Mouse (Mus musculus): ENCODE results near the gene Serf2. TPM values are rescaled to one million over a fixed set of nuclear protein-coding genes. Genes with fewer than 3 reads are reported as not detected.

Gene Serf2
- 100 to 1,000 TPM; 407 to 422 TPM for total RNA-seq (2021)

DNA sequence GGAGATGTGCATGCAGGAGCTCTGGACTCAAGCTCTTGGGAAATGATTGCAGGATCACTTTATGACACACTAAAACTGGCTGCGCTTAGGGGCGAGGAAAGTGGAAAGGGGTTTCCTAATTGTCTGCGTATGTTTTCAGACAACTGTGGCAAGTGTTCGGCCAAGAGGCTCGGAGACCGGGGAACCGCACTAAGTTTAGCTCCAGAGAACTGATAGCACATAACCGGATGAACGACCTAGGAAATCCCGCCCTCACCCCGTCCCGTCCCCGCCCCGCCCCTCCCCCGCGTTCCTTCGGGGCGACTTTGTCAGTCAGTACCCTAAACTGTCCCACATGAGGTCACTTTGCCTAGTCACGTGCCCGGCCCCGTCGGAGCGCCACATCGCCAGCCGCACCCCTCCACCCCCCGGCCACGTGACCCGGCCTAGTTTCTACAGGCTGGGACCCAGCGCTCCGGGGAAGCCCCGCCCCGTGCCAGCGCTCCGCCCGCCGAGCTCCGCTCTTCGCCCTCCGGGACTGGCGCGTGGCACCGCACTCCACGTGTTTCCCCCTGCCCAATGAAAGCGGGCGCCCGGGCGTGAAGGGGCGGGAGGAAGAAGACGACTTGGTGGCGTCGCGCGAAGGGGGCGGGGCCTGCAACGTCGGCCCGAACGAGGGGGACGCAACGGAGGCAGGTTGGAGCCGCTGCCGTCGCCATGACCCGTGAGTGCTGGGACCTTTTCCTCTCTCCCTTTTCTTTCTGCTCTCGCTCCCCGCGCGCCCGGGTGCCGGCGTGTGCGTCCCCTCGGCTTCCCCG, at the start of gene Serf2:
Gene Serf2, plus strand, starts transcription at position 457 of the 797 bp plus-strand sequence.
- intact Hi-C loops (cut with DNase I), result no loop called here
- DNase-seq, result peak; percentile 100

- no peak for DNase-seq
- intact Hi-C loops (cut with DNase I), result no loop called here
Measured at GRCm38 (mm10) chr2:121403296-121403695, 45.7 kb upstream of the Serf2 start.

- peak in 1 of 2 experiments; percentile 40 for DNase-seq
Measured at GRCm38 (mm10) chr2:121408160-121408559, 40.8 kb upstream of the Serf2 start.

DNA sequence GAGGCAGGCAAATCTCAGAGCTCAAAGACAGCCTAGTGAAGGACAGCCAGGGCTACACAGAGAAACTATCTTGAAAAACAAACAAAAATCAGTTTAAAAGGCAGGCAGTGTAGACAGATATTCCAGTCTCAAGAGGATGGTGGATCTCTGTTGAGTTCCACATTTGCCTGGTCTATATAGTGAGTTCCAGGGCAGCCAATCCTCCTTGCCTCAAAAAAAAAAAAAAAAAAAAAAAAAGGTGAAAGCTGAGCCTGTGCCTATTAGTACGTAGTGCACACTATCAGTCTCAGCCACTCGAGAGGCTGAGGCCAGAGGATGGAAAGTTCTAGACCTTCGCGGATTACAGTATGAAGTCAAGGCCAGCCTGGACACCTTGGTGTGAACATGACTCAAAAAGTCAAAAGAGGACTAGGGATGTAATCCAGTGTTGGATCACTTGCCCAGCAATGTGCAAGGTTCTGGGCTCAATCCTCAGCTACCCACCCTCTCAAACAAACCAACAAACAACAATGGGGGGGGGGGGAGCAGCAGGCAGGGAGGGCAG, 36.1 kb upstream of the Serf2 start:
- no peak for DNase-seq
- intact Hi-C loops (cut with DNase I), result no loop called here

More at GRCm38 (mm10) chr2:121408160-121408559, 40.8 kb upstream of the Serf2 start:
- intact Hi-C loops (cut with DNase I), result no loop called here

DNA sequence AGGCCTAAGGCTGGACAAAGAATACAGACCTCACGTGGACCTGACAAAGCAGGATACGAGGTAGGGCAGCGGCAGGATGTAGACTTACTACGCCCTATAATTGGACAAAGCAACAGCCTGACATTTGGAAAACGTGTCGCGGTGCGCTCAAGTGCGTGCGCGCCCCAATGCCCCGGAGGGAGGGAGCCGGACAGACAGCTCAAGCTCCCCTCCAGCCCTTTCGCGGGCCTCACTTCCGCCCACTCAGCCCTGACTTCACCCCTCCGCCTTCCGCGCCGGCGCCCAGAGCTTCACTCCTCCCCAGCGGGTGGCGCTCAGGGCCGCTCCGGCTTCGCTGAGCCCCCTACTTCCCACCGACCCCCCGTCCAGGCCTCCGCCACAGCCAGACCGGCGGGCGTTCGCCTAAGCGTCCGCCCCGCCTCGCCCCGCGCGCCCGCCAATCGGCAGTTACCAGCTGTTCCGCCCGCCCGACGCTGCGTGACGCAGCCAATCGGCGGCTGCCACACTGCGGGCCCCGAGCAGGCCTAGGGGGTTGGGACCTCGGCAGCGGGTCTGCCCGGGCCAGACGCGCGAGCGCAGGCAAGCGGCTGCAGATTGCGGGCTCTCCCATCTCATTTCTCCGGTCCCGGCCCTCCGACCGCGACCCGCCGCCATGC, 35.5 kb upstream of the Serf2 start, which contains the start of the genes Pdia3 and Catsper2:
Gene Pdia3, plus strand, starts transcription at position 389 of the 656 bp plus-strand sequence.
Gene Catsper2, minus strand, starts transcription at position 406 of the 656 bp plus-strand sequence.
- peak; percentile 97 to 98 for DNase-seq
- intact Hi-C loops (cut with DNase I), result no loop called here

DNA sequence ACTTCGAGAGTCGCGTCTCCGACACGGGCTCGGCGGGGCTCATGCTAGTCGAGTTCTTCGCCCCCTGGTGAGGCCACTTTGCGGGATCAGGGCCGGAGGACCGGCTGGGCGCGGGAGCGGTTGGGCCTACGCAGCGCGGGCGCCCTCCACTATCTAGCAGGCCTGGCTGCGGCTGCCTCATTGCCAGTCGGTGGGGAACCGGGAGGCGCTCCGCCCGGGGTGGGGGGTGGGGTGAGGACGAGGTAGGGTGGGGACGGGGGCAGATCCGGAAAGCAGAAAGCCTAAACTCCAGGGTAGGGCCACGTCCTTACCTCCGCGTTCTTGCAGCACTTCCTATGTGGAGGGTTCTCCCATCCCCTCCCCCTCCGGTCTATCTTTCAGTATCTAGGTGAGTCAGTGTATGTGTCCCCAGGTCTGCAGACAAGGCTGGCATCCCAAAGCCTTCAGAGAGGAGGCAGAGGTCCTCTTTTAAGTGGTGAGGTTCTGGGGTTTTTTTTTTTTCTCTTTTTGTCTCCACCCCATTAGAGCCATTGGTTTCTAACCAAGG, 34.8 kb upstream of the Serf2 start:
- DNase-seq, result peak; percentile 48 to 58
- intact Hi-C loops (cut with DNase I), result no loop called here

GRCm38 (mm10) chr2:121415103-121415502, 33.9 kb upstream of the Serf2 start:
- intact Hi-C loops (cut with DNase I), result no loop called here
- DNase-seq, result no peak

DNA sequence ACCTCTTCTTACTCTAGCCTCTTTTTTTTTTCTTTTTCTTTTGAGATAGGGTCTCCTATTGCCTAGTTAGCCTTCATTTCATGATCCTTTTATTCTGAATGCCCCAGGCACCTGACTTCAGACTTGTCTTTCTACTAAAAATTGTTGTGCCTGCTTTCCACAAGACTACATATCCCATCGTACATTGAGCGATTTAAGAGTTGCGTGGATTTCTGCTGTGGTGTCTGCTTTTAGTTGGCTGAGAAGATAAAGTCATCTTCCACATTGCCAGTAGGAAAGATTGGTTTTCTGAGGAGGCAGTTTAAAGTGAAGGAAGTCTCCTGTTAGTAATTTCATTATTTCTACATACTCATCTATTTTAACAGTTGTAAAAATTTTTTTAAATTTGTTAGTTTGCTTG, 33.4 kb upstream of the Serf2 start:
- intact Hi-C loops (cut with DNase I), result no loop called here
- no peak for DNase-seq

GRCm38 (mm10) chr2:121416356-121416755, 32.6 kb upstream of the Serf2 start:
- intact Hi-C loops (cut with DNase I), result no loop called here
- no peak for DNase-seq

GRCm38 (mm10) chr2:121418476-121418875, 30.5 kb upstream of the Serf2 start:
- intact Hi-C loops (cut with DNase I), result no loop called here
- DNase-seq, result no peak

GRCm38 (mm10) chr2:121423166-121423565, 25.8 kb upstream of the Serf2 start:
- intact Hi-C loops (cut with DNase I), result no loop called here
- DNase-seq, result no peak

GRCm38 (mm10) chr2:121425890-121426289, 23.1 kb upstream of the Serf2 start:
- intact Hi-C loops (cut with DNase I), result no loop called here
- DNase-seq, result no peak

- intact Hi-C loops (cut with DNase I), result no loop called here
- peak in 1 of 2 experiments; percentile 42 for DNase-seq
Measured at GRCm38 (mm10) chr2:121434854-121435253, 14.1 kb upstream of the Serf2 start.

- no peak for DNase-seq
- intact Hi-C loops (cut with DNase I), result no loop called here
Measured at GRCm38 (mm10) chr2:121439746-121440145, 9.2 kb upstream of the Serf2 start.

- intact Hi-C loops (cut with DNase I), result no loop called here
- no peak for DNase-seq
Measured at GRCm38 (mm10) chr2:121440834-121441605, 8.0 kb upstream of the Serf2 start.

DNA sequence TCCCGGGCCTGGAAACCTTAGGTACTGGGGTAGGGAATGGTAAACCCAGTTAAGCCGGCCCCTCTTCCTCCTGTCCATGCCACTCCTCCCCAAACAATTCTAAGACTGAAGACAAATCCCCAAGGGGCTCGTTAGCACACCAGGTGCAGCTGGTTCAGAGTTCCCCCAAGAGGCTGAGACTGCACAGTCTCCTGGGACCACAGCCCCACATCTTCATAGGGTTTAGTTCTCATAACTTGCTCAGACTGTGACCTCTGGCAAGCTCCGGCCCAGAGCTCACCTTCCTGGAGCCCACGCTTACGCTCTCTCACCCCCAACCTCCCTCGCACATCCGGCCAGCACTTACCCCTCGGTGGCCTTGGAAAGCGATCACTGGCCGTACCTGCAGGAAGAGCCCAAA, 7.2 kb upstream of the Serf2 start:
- DNase-seq, result no peak
- intact Hi-C loops (cut with DNase I), result no loop called here

DNA sequence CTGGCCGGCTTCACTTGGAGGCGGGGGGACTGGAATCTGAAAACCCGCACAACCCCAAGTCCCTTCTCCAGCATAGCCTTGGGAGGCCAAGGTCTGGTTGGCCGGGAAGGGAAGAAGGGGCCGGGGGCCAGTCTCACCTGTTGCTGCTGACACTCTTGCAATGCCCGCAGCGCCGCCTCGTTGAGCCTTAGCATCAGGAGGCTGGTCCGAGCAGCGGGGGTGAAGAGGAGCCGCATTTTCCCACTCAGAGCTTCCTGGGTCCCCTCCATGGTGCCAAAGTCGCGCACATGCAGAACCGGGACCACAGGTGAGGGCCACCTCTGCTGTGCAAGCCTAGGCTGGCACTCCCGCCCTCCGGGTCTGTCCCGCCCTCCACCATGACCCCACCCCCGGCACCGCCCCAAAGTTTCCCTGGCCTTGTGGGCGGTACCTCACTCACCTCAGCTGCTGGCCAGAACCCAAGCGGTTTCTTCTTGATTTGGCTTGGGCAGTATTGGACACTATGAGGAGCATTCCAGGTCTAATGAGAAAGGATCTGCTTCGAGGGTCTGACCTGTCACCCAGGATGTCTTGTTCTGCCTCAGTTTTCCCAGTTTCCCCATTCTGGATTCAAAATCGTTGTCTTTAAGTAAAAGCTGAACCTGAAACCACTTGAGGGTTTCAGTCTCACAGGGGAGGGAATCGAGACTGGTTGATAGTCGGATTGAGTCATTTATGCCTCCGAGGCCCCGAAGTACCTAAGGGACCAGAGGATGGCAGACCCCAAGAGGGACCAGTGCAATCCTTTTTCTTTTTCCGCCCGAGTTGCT, 6.5 kb upstream of the Serf2 start:
- peak; percentile 63 to 72 for DNase-seq
- intact Hi-C loops (cut with DNase I), result no loop called here

DNA sequence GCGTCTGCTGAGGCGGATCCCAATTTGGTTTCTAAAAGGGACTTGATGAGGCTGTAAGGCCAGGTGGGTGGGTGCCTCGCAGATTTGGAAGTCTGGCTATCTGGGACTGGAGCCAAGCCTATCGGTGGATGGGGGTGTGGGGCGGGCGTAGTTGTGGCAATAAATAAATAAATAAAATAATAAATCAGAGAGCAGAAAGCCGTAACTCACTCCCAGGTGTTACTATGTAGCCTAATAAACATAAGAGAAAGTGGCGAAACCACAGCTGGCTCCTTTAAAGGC, 6.0 kb upstream of the Serf2 start:
- intact Hi-C loops (cut with DNase I), result no loop called here
- DNase-seq, result no peak

DNA sequence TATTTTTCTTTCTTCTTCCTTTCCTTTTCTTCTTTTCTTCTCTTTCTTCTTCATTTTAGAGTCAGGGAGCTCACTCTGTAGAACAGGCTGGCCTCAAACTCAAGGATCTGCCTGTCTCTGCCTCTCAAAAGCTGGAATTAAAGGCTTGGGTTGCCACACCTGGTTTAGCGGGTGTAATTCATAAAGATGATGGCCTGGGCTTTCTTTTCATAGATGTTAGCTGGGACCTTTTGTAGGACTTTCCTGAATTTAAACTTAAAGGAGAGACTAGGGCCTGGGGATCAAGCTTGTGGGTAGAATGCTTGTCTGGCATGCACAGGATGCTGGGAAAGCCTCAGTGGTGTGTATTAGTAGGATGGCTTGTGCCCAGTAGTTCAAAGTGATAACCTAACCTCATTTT, 4.8 kb upstream of the Serf2 start, which contains the start of gene Ell3:
Gene Ell3, minus strand, starts transcription at position 101 of the 400 bp plus-strand sequence.
- intact Hi-C loops (cut with DNase I), result no loop called here
- no peak for DNase-seq

- intact Hi-C loops (cut with DNase I), result no loop called here
- DNase-seq, result no peak
Measured at GRCm38 (mm10) chr2:121445117-121445516, 3.9 kb upstream of the Serf2 start.

Measured in heart, postnatal 10 days (tissue).